Mouse (Mus musculus): ENCODE data around the gene Akap8. TPM values are rescaled to one million over a fixed set of nuclear protein-coding genes. Genes with fewer than 3 reads are reported as not detected.

Akap8 gene
- polyA plus RNA-seq (2016; fragmentation: Nextera tagmentation; extraction: Ambion mirVana), result 152 and 159 TPM in 2 replicates

DNA sequence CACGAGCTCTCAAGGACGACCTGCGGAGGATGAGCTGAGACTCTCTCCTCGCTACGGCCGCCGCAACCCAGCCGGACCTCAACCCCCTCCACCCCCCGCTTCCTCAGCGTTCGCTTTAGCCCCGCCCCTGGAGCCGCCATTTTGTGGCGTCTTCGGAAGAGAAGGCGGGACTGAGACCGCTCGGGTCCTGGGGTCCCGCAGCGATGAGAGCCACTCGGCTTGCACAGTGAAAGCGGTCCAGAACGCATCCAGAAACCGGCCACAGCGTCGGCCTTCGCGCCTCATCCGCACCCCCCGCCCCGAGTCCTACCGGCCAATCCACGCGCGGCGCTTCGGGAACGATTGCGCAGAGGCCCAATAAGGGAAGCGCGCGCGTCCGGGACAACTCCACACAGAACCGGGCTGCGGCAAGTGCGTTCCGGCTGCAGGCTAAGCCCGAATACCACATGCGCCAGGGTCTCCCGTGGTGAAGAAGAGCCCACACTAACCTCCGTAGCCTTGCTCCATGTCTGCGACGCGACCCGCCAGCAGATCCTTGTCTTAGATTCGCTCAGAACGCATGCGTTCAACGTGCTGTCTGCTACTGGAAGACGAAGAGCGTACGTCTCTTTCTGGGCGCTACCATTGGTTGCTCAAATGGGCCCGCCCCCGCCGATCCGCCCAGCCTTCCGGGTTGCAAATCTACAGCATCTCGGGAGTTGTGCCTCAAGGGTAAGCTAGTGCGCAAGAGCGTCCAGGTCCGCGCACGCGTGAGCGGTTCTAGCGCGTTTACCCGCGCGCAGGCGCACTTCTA lies at the start of gene Akap8:
TSS of gene Akap8 (minus strand) at position 642 of the 793 bp plus-strand sequence.
- H3K9me3 ChIP-seq, result no peaks in the 10 kb centered on the region
- under 1% methylated on average over 83 of the region's 83 CpGs for WGBS
- peaks cover 21% of the 10 kb centered on the region for H3K4me1 ChIP-seq
- peak within 1 kb of the TSS; percentile 96 for H3K27ac ChIP-seq (replicated peaks)
- peaks cover 62% of the 10 kb centered on the region for H3K36me3 ChIP-seq (replicated peaks)
- no peaks in the 10 kb centered on the region for H3K27me3 ChIP-seq (replicated peaks; ENCODE audit: low read depth, poor library complexity, severe bottlenecking)
- peak; percentile 99 for DNase-seq (ENCODE audit: low spot score)
- H3K4me3 ChIP-seq, result peak within 1 kb of the TSS; percentile 89

- peak overlapping the region; percentile 72 for H3K27ac ChIP-seq (replicated peaks)
- peak; percentile 62 for DNase-seq (ENCODE audit: low spot score)
- 11% methylated on average over 14 of the region's 17 CpGs for WGBS
These were observed 48.0 kb upstream of the Akap8 start for GRCm38 (mm10) chr17:32368991-32369578.

GRCm38 (mm10) chr17:32367706-32368105 lies 46.7 kb upstream of the Akap8 start:
- Histone ChIP-seq H3K36me3 (replicated peaks) (peaks cover 10% of the 10 kb centered on the region), H3K27me3 (replicated peaks; ENCODE audit: low read depth, poor library complexity, severe bottlenecking) (no peaks in the 10 kb centered on the region), H3K4me1 (peaks cover 39% of the 10 kb centered on the region), H3K4me3 (no peak overlapping the region), H3K9me3 (no peaks in the 10 kb centered on the region), H3K27ac (replicated peaks) (no peak overlapping the region)
- DNase-seq (ENCODE audit: low spot score), result no peak
- 90% methylated on average over 11 of the region's 11 CpGs for WGBS

More at GRCm38 (mm10) chr17:32368991-32369578, 48.0 kb upstream of the Akap8 start:
- H3K9me3 ChIP-seq, result no peaks in the 10 kb centered on the region
- H3K4me1 ChIP-seq, result peaks cover 28% of the 10 kb centered on the region
- no peaks in the 10 kb centered on the region for H3K27me3 ChIP-seq (replicated peaks; ENCODE audit: low read depth, poor library complexity, severe bottlenecking)
- H3K36me3 ChIP-seq (replicated peaks), result peaks cover 5% of the 10 kb centered on the region; the same call in 1 of the 2 replicates
- H3K4me3 ChIP-seq, result peak overlapping the region; percentile 49

DNA sequence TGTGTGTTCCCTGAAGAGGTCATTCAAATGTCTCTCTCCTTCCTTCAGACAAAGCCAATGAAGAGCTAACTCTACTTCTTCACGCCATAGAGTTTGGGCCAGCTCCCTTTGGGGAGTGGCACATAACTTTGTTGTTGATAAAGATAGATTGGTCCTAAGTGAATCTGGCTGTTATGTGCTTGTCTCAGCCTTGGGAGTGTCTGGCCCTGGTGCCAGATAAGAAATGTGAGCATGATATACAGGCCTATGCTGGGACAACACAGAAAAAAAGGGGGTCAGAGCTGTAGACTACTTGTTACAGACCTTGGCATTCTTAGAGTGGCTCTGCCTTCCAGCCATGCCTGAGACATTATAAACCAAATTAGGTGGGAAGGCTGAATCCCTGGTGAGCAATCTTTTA lies 44.3 kb upstream of the Akap8 start:
- H3K4me3 ChIP-seq, result peak overlapping the region; percentile 96
- peaks cover 50% of the 10 kb centered on the region for H3K4me1 ChIP-seq
- DNase-seq (ENCODE audit: low spot score), result no peak
- H3K27ac ChIP-seq (replicated peaks), result no peak overlapping the region
- 67% methylated on average over 1 of the region's 1 CpGs for WGBS
- H3K27me3 ChIP-seq (replicated peaks; ENCODE audit: low read depth, poor library complexity, severe bottlenecking), result no peaks in the 10 kb centered on the region
- H3K36me3 ChIP-seq (replicated peaks), result peaks cover 34% of the 10 kb centered on the region
- H3K9me3 ChIP-seq, result no peaks in the 10 kb centered on the region

DNA sequence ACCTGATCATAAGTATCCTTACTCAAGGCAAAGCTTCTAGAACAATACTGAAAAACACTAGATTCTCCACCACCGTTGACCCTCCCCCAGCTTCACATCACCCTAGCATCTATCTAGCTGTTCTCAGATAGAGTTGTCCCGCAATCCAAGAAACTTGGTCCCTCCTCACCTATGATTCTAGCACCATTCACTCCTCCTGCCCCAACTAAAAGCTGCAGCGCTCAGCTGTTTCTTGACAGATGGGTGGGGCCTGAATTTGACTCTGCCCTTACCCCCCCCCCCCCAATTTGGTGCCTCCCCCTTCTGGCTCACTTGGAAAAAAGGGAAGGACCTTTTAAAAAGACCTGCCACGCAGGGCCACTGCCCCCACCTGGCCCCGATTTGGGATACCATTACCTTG lies 43.8 kb upstream of the Akap8 start:
- Histone ChIP-seq H3K36me3 (replicated peaks) (peaks cover 38% of the 10 kb centered on the region), H3K27ac (replicated peaks) (peak overlapping the region; percentile 97), H3K27me3 (replicated peaks; ENCODE audit: low read depth, poor library complexity, severe bottlenecking) (no peaks in the 10 kb centered on the region), H3K4me1 (peaks cover 50% of the 10 kb centered on the region), H3K4me3 (peak overlapping the region; percentile 96), H3K9me3 (no peaks in the 10 kb centered on the region)
- DNase-seq (ENCODE audit: low spot score), result no peak
- 55% methylated on average over 5 of the region's 5 CpGs for WGBS

GRCm38 (mm10) chr17:32364331-32364730 lies 43.3 kb upstream of the Akap8 start:
- WGBS, result under 1% methylated on average over 47 of the region's 47 CpGs
- Histone ChIP-seq H3K4me1 (peaks cover 50% of the 10 kb centered on the region), H3K36me3 (replicated peaks) (peaks cover 44% of the 10 kb centered on the region), H3K27ac (replicated peaks) (peak overlapping the region; percentile 97), H3K4me3 (peak overlapping the region; percentile 96), H3K9me3 (no peaks in the 10 kb centered on the region), H3K27me3 (replicated peaks; ENCODE audit: low read depth, poor library complexity, severe bottlenecking) (no peaks in the 10 kb centered on the region)
- peak; percentile 93 for DNase-seq (ENCODE audit: low spot score)

- H3K27ac ChIP-seq (replicated peaks), result peak overlapping the region; percentile 97
- DNase-seq (ENCODE audit: low spot score), result no peak
These were observed 42.8 kb upstream of the Akap8 start for GRCm38 (mm10) chr17:32363821-32364301.

GRCm38 (mm10) chr17:32362686-32363085 lies 41.6 kb upstream of the Akap8 start:
- no peaks in the 10 kb centered on the region for H3K9me3 ChIP-seq
- peak overlapping the region; percentile 97; the same call in 1 of the 2 replicates for H3K27ac ChIP-seq (replicated peaks)
- H3K4me3 ChIP-seq, result peak overlapping the region; percentile 96
- WGBS, result 88% methylated on average over 4 of the region's 4 CpGs
- DNase-seq (ENCODE audit: low spot score), result no peak
- H3K4me1 ChIP-seq, result peaks cover 36% of the 10 kb centered on the region
- H3K27me3 ChIP-seq (replicated peaks; ENCODE audit: low read depth, poor library complexity, severe bottlenecking), result no peaks in the 10 kb centered on the region
- H3K36me3 ChIP-seq (replicated peaks), result peaks cover 58% of the 10 kb centered on the region

More at GRCm38 (mm10) chr17:32363821-32364301, 42.8 kb upstream of the Akap8 start:
- no peaks in the 10 kb centered on the region for H3K27me3 ChIP-seq (replicated peaks; ENCODE audit: low read depth, poor library complexity, severe bottlenecking)
- under 1% methylated on average over 47 of the region's 50 CpGs for WGBS
- H3K36me3 ChIP-seq (replicated peaks), result peaks cover 48% of the 10 kb centered on the region
- H3K4me3 ChIP-seq, result peak overlapping the region; percentile 96
- H3K4me1 ChIP-seq, result peaks cover 46% of the 10 kb centered on the region
- no peaks in the 10 kb centered on the region for H3K9me3 ChIP-seq

DNA sequence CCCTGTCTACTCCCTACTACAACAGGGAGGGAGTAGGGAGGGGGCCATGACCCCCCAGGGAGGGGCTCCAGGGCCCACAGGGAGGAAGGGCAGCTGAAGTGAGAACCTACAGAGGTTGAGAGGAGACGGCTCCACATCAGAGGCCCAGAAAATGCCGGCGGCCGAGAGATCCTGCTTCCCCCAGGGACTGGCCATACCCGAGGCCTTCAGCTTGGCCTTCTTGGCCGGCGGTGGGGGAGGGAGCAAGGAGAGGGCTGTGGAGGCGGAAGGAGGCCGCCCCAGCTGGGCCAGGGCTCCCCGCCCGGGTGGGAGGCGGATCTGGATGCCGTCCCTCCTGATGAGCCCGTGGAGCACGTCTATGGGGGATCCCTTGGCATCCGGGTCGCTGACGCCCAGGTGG lies 38.9 kb upstream of the Akap8 start:
- H3K36me3 ChIP-seq (replicated peaks), result peaks cover 83% of the 10 kb centered on the region
- H3K9me3 ChIP-seq, result no peaks in the 10 kb centered on the region
- H3K4me3 ChIP-seq, result no peak overlapping the region
- no peak for DNase-seq (ENCODE audit: low spot score)
- H3K4me1 ChIP-seq, result peaks cover 29% of the 10 kb centered on the region
- H3K27ac ChIP-seq (replicated peaks), result no peak overlapping the region
- WGBS, result 90% methylated on average over 18 of the region's 18 CpGs
- no peaks in the 10 kb centered on the region for H3K27me3 ChIP-seq (replicated peaks; ENCODE audit: low read depth, poor library complexity, severe bottlenecking)

- Histone ChIP-seq H3K27me3 (replicated peaks; ENCODE audit: low read depth, poor library complexity, severe bottlenecking) (no peaks in the 10 kb centered on the region), H3K9me3 (no peaks in the 10 kb centered on the region), H3K27ac (replicated peaks) (no peak overlapping the region), H3K4me1 (peaks cover 24% of the 10 kb centered on the region), H3K4me3 (no peak overlapping the region), H3K36me3 (replicated peaks) (peaks cover 93% of the 10 kb centered on the region)
- DNase-seq (ENCODE audit: low spot score), result no peak
- WGBS, result 95% methylated on average over 6 of the region's 6 CpGs
These were observed 37.9 kb upstream of the Akap8 start for GRCm38 (mm10) chr17:32358943-32359340.

DNA sequence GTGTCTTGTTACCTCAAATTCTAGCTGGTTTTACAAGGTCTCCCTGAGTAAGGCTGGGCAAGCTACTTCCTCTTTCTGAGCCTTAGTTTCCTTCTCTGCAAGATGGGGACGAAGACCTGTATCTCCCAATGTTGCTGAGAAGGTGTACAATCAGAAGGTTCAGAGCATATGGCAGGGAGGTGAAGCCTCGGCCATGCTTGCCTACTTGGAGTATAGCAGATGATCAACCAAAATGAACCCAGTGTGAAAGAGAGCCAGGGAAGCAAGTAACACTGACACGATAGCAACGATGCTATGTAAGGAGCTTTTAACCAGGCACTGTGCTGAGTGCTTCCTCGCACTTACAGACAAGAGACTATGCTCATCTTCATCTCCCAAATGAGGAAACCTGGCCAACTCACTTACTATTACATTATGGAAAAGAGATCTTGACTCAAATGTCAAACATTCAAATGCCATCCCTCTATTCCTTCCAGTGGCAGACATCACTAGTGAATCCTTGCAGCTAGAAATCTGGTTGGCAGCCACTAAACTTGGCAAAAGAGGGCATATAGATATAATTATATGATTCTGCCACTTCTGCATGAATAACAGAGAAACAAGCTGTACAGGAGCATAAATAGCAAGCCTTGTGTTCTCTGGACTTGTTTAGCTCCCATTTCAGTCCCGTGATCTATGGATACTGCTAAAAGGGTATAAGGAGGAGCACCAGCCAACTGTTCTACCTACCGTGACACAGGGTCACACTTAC lies 37.3 kb upstream of the Akap8 start:
- Histone ChIP-seq H3K4me1 (peaks cover 20% of the 10 kb centered on the region), H3K4me3 (no peak overlapping the region), H3K27me3 (replicated peaks; ENCODE audit: low read depth, poor library complexity, severe bottlenecking) (no peaks in the 10 kb centered on the region), H3K9me3 (no peaks in the 10 kb centered on the region), H3K36me3 (replicated peaks) (peaks cover 99% of the 10 kb centered on the region), H3K27ac (replicated peaks) (no peak overlapping the region)
- DNase-seq (ENCODE audit: low spot score), result no peak
- WGBS, result 94% methylated on average over 7 of the region's 7 CpGs

Data from embryonic facial prominence, embryonic 10.5 days (tissue).